Mouse (Mus musculus): ENCODE measurements around the gene Rmi2. TPM values are rescaled to one million over a fixed set of nuclear protein-coding genes. Genes with fewer than 3 reads are reported as not detected.

Rmi2 gene
- polyA plus RNA-seq, 1 experiment from 2014 or later = 0.70 TPM

- ATAC-seq = no peak
- Histone ChIP-seq H3K36me3 (ENCODE audit: control insufficient read depth, insufficient read depth, low read length) (no peaks in the 10 kb centered on the region), H3K4me3 (ENCODE audit: low read length) (no peak overlapping the region), H3K9me3 (ENCODE audit: control insufficient read depth, low read length) (no peaks in the 10 kb centered on the region), H3K4me2 (ENCODE audit: low read length) (no peak overlapping the region), H3K27ac (ENCODE audit: low read depth, low read length) (no peak overlapping the region), H3K9ac (ENCODE audit: low read depth, low read length) (no peak overlapping the region), H3K4me1 (ENCODE audit: control insufficient read depth, insufficient read depth, low read depth, low read length) (no peaks in the 10 kb centered on the region), H3K27me3 (replicated peaks; ENCODE audit: control insufficient read depth, insufficient read depth, low read length) (no peaks in the 10 kb centered on the region)
- WGBS = 78% methylated on average over 2 of the region's 2 CpGs
Measured at GRCm38 (mm10) chr16:10940661-10941060, 105.8 kb downstream of the Rmi2 start.

Other genes with a start within 250 kb of the Rmi2 start
- 4.6 and 4.9 TPM in 2 replicates for gene Socs1, start 49.5 kb upstream of the Rmi2 start, polyA plus RNA-seq (2015; fragmentation: Nextera tagmentation; extraction: Ambion mirVana)
- gene Tnp2, start 46.4 kb upstream of the Rmi2 start, polyA plus RNA-seq (2015; fragmentation: Nextera tagmentation; extraction: Ambion mirVana) = 0.30 TPM in 1 of 2 replicates, not detected in the other
- gene Prm3, start 44.1 kb upstream of the Rmi2 start, polyA plus RNA-seq (2015; fragmentation: Nextera tagmentation; extraction: Ambion mirVana) = not detected in 2 replicates
- not detected in 2 replicates for gene Prm2, start 38.9 kb upstream of the Rmi2 start, polyA plus RNA-seq (2015; fragmentation: Nextera tagmentation; extraction: Ambion mirVana)
- gene Prm1, start 29.2 kb upstream of the Rmi2 start, polyA plus RNA-seq (2015; fragmentation: Nextera tagmentation; extraction: Ambion mirVana) = 0.51 TPM in 1 of 2 replicates, not detected in the other
- gene Gm11172, start 22.1 kb upstream of the Rmi2 start, polyA plus RNA-seq (2015; fragmentation: Nextera tagmentation; extraction: Ambion mirVana) = not detected in 2 replicates
- 134 and 150 TPM in 2 replicates for gene Snn, start 225.9 kb downstream of the Rmi2 start, polyA plus RNA-seq (2015; fragmentation: Nextera tagmentation; extraction: Ambion mirVana)
- 28.9 and 31.6 TPM in 2 replicates for gene Litaf, start 231.1 kb downstream of the Rmi2 start, polyA plus RNA-seq (2015; fragmentation: Nextera tagmentation; extraction: Ambion mirVana)

Data from hindbrain, embryonic 16.5 days (tissue).